18 mouse cellular contexts compared by ENCODE assay signal in genomic region chrX:152047230-152047629, GRCm38 (mm10). TPM values are rescaled to one million over a fixed set of nuclear protein-coding genes. Genes with fewer than 3 reads are reported as not detected.
A peak's percentile ranks its signal among the peaks of the same experiment; 100 is the strongest.
DNase-seq lines count a peak whose midpoint lies in the region; ATAC-seq and TF ChIP-seq lines count a peak whose summit lies in the region.
"Had no signal": no experiment of that assay in that cellular context is flagged by ENCODE, and none has a peak within 500 bp of the region (broad histone marks: within the 10 kb centered on the region; RNA-seq: fewer than 3 reads in every experiment).

No protein-coding gene starts in this region.

- no peaks in the 10 kb centered on the region for H3K4me1 ChIP-seq in cortical plate, adult 2 months (ENCODE audit: control insufficient read depth, insufficient read depth, low read length)
- H3K4me1 ChIP-seq: forebrain, embryonic 13.5 days; hindbrain, embryonic 12.5 days; limb, embryonic 15.5 days; liver, embryonic 15.5 days had no signal

- no peak overlapping the region for H3K4me3 ChIP-seq in left cerebral cortex, adult 2 months
- H3K4me3 ChIP-seq in cortical plate, adult 2 months (ENCODE audit: insufficient read depth, low read length), result no peak overlapping the region
- H3K4me3 ChIP-seq: forebrain, embryonic 13.5 days; hindbrain, embryonic 12.5 days; limb, embryonic 15.5 days; liver, embryonic 15.5 days had no signal

- intact Hi-C loops in left cerebral cortex, adult 2 months (cut with DNase I), result no loop called here

- ATAC-seq in frontal cortex, adult (ENCODE audit: low TSS enrichment), result peak; percentile 50; the same call in 1 of the 2 replicates
- ATAC-seq: forebrain, embryonic 13.5 days had no signal

- DNase-seq in frontal cortex, postnatal 14 days (ENCODE audit: low spot score in 2 of 2), result no peak
- no peak for DNase-seq in left cerebral cortex, adult 2 months (ENCODE audit: extremely low spot score in 1 of 2, low spot score in 2 of 2)
- DNase-seq in left cerebral cortex, adult 8-10 months (ENCODE audit: low spot score in 2 of 2), result no peak
- DNase-seq in ES-CJ7 (ENCODE audit: low read depth, low spot score), result peak; percentile 1
- DNase-seq in thymus, adult 18-20 months, result no peak
- DNase-seq: adrenal gland, adult 2 months; B cell, adult 2 months; cerebellum, adult 18-20 months; cerebellum, postnatal 36 days; gastrocnemius, postnatal 36 days; heart, postnatal 14 days; thymus, postnatal 25 days had no signal

- no peak for TF ChIP-seq POLR2A in cortical plate, adult 2 months (IDR thresholded peaks at IDR 0.05; ENCODE audit: extremely low read depth, insufficient read depth, low read length)

- H3K27ac ChIP-seq in left cerebral cortex, adult 2 months, result no peak overlapping the region
- no peak overlapping the region for H3K27ac ChIP-seq in cortical plate, adult 2 months (ENCODE audit: insufficient read depth, low read length)
- H3K27ac ChIP-seq: forebrain, embryonic 13.5 days; hindbrain, embryonic 12.5 days; limb, embryonic 15.5 days; liver, embryonic 15.5 days had no signal

- peak; percentile 28 for TF ChIP-seq CTCF in left cerebral cortex, adult 2 months (IDR thresholded peaks at IDR 0.05)
- peak; percentile 23; the same call in 1 of the 2 replicates for TF ChIP-seq CTCF in cortical plate, adult 2 months (IDR thresholded peaks at IDR 0.05; ENCODE audit: extremely low read depth, insufficient read depth, low read length)

RNA-seq across cellular contexts. Expression of gene Smc1a, which starts 31.0 kb away (rescaled TPM):
- total RNA-seq in left cerebral cortex, adult 2 months (2021), result 10 to 100 TPM; 51.9 to 54.4 TPM
- 10 to 100 TPM; 47.4 to 60.7 (median 49.9) TPM for total RNA-seq in left cerebral cortex, adult 8-10 months (2022)
- polyA plus RNA-seq in cortical plate, adult 2 months (2012; rRNA removed), result 38.8 and 39.8 TPM in 2 replicates

RNA-seq across cellular contexts. Expression of gene Ribc1, which starts 31.1 kb away (rescaled TPM):
- 1 to 10 TPM in 1 of 2 experiments, not detected in 1; 1.3 TPM for total RNA-seq in left cerebral cortex, adult 2 months (2021)
- 1 to 10 TPM in 1 of 4 experiments, under 1 TPM in 3; 0.32 to 1.3 (median 0.78) TPM for total RNA-seq in left cerebral cortex, adult 8-10 months (2022)
- 0.30 and 0.40 TPM in 2 replicates for polyA plus RNA-seq in cortical plate, adult 2 months (2012; rRNA removed)

RNA-seq across cellular contexts. Expression of gene Hsd17b10, which starts 45.6 kb away (rescaled TPM):
- total RNA-seq in left cerebral cortex, adult 2 months (2021), result 10 to 100 TPM; 35.3 to 46.5 TPM
- total RNA-seq in left cerebral cortex, adult 8-10 months (2022), result 10 to 100 TPM; 46.1 to 51.1 (median 50.0) TPM
- 35.2 and 37.1 TPM in 2 replicates for polyA plus RNA-seq in cortical plate, adult 2 months (2012; rRNA removed)
